Mouse (Mus musculus) testis, adult 2 months (tissue): Measurements from ENCODE around the gene Galc.

Source experiments
- CTCF ChIP-seq: fragments of 200-500 bp; IDR thresholded peaks from 2 replicates; pipeline ENCODE4 v1.5.1; 2012; ENCODE audit warnings: low read depth, mild to moderate bottlenecking, inconsistent platforms, low read length, moderate library complexity; ENCODE audit not compliant: control insufficient read depth, insufficient read depth, insufficient replicate concordance
- POLR2A ChIP-seq: fragments of 200-500 bp; IDR thresholded peaks from 2 replicates; pipeline ENCODE4 v1.6.1; 2012; ENCODE audit warnings: low read depth, mild to moderate bottlenecking, inconsistent platforms, low read length, moderate library complexity; ENCODE audit not compliant: control insufficient read depth

DNA sequence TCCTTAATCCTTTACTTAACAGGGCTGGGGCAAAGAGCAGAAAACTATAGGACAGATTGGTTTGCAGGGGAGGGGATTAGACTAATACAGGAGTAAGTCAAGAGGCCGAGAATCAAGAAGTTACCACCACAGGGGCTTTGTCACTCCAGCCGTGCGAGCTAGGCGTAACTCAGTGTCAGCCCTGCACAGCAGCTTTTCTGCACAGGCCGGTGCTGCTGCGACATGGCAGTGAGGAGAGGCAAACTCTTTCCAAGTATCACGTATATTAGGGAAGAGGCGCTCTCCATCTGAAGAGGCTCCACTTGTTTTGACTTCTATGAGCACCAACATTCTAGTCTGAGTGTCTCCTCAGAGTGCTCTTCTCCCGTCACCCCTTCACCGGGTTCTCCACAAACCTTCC lies 51.2 kb downstream of the Galc start:
- TF ChIP-seq CTCF = no peak
- no peak for TF ChIP-seq POLR2A
